Mouse (Mus musculus): ENCODE measurements around the gene Tmem91. TPM values are rescaled to one million over a fixed set of nuclear protein-coding genes. Genes with fewer than 3 reads are reported as not detected.

Tmem91 gene
- total and polyA plus RNA-seq, 3 experiments = 0.55 to 1.3 TPM; not detected in 1

- no peaks in the 10 kb centered on the region for H3K27me3 ChIP-seq (replicated peaks)
- TF ChIP-seq CTCF (conservative IDR thresholded peaks at IDR 0.05 in 1 of 2, IDR thresholded peaks at IDR 0.05 in 1 of 2; ENCODE audit: low read depth in 2 of 2, low read length in 2 of 2) (peak in 1 of 2 experiments; percentile 19; a peak in 2 of 4 replicates), MAFK (IDR thresholded peaks at IDR 0.05; ENCODE audit: insufficient replicate concordance, low read length) (no peak), RAD21 (IDR thresholded peaks at IDR 0.05; ENCODE audit: low read depth, low read length) (peak; percentile 8)
- peaks cover 27% of the 10 kb centered on the region for H3K9me3 ChIP-seq (replicated peaks; ENCODE audit: low read length)
- no peak overlapping the region for H3K4me3 ChIP-seq (replicated peaks in 1 of 3; ENCODE audit: low read depth in 2 of 3, low read length in 2 of 3, poor library complexity in 1 of 3)
- H3K4me2 ChIP-seq (ENCODE audit: insufficient read depth, low read depth, poor library complexity, severe bottlenecking) = no peak overlapping the region
- H3K79me2 ChIP-seq (replicated peaks; ENCODE audit: control insufficient read depth, extremely low read depth, insufficient read depth, poor library complexity, severe bottlenecking) = no peaks in the 10 kb centered on the region
- in situ Hi-C loops (cut with MboI; ENCODE audit: low pct_ligation_motif_present, low pct_unique_long_range_greater_than_20kb, low sequenced_read_pairs) (no loop called here), dilution Hi-C loops (cut with MboI; ENCODE audit: extremely low pct_ligation_motif_present, extremely low pct_unique_long_range_greater_than_20kb, low sequenced_read_pairs) (no loop called here)
- peaks cover 13 to 25% of the 10 kb centered on the region in 2 experiments for H3K4me1 ChIP-seq (ENCODE audit: control insufficient read depth in 1 of 2, insufficient read depth in 2 of 2)
- no peak overlapping the region for H3K27ac ChIP-seq (ENCODE audit: insufficient read depth, low read depth)
- peaks cover 62 to 90% of the 10 kb centered on the region in 2 experiments for H3K36me3 ChIP-seq (replicated peaks in 1 of 2; ENCODE audit: control insufficient read depth in 1 of 2, insufficient read depth in 1 of 2, low read length in 1 of 2)
- DNase-seq (ENCODE audit: extremely low read depth) = no peak
- no peak overlapping the region for H3K9ac ChIP-seq (ENCODE audit: insufficient read depth, low read depth)
Measured at GRCm38 (mm10) chr7:25702350-25702749, 27.4 kb upstream of the Tmem91 start.

GRCm38 (mm10) chr7:25700732-25701131, 25.8 kb upstream of the Tmem91 start:
- no peak overlapping the region for H3K27ac ChIP-seq (ENCODE audit: insufficient read depth, low read depth)
- no peak for TF ChIP-seq JUN (IDR thresholded peaks at IDR 0.05; ENCODE audit: insufficient read depth, low read depth, low read length)
- TF ChIP-seq CTCF (conservative IDR thresholded peaks at IDR 0.05 in 1 of 2, IDR thresholded peaks at IDR 0.05 in 1 of 2; ENCODE audit: low read depth in 2 of 2, low read length in 2 of 2) = peak in 1 of 2 experiments; percentile 20; a peak in 1 of 4 replicates
- in situ Hi-C loops (cut with MboI; ENCODE audit: low pct_ligation_motif_present, low pct_unique_long_range_greater_than_20kb, low sequenced_read_pairs) (no loop called here), dilution Hi-C loops (cut with MboI; ENCODE audit: extremely low pct_ligation_motif_present, extremely low pct_unique_long_range_greater_than_20kb, low sequenced_read_pairs) (no loop called here)
- no peak for DNase-seq (ENCODE audit: extremely low read depth)
- H3K9me3 ChIP-seq (replicated peaks; ENCODE audit: low read length) = peaks cover 27% of the 10 kb centered on the region
- H3K9ac ChIP-seq (ENCODE audit: insufficient read depth, low read depth) = no peak overlapping the region
- no peak overlapping the region for H3K4me3 ChIP-seq (replicated peaks in 1 of 3; ENCODE audit: low read depth in 2 of 3, low read length in 2 of 3, poor library complexity in 1 of 3)
- peaks cover 65 to 88% of the 10 kb centered on the region in 2 experiments for H3K36me3 ChIP-seq (replicated peaks in 1 of 2; ENCODE audit: control insufficient read depth in 1 of 2, insufficient read depth in 1 of 2, low read length in 1 of 2)
- H3K4me2 ChIP-seq (ENCODE audit: insufficient read depth, low read depth, poor library complexity, severe bottlenecking) = no peak overlapping the region
- H3K79me2 ChIP-seq (replicated peaks; ENCODE audit: control insufficient read depth, extremely low read depth, insufficient read depth, poor library complexity, severe bottlenecking) = no peaks in the 10 kb centered on the region
- peaks cover 3 to 9% of the 10 kb centered on the region in 2 experiments for H3K4me1 ChIP-seq (ENCODE audit: control insufficient read depth in 1 of 2, insufficient read depth in 2 of 2)
- H3K27me3 ChIP-seq (replicated peaks) = no peaks in the 10 kb centered on the region

- H3K4me1 ChIP-seq (ENCODE audit: control insufficient read depth in 1 of 2, insufficient read depth in 2 of 2) = no peaks in the 10 kb centered on the region
- H3K36me3 ChIP-seq (replicated peaks in 1 of 2; ENCODE audit: control insufficient read depth in 1 of 2, insufficient read depth in 1 of 2, low read length in 1 of 2) = peaks cover 66 to 89% of the 10 kb centered on the region in 2 experiments
- dilution Hi-C loops (cut with MboI; ENCODE audit: extremely low pct_ligation_motif_present, extremely low pct_unique_long_range_greater_than_20kb, low sequenced_read_pairs) = no loop called here
Measured at GRCm38 (mm10) chr7:25699851-25700250, 24.9 kb upstream of the Tmem91 start.

GRCm38 (mm10) chr7:25694104-25694503, 19.1 kb upstream of the Tmem91 start:
- H3K9me3 ChIP-seq (replicated peaks; ENCODE audit: low read length) = peaks cover 3% of the 10 kb centered on the region
- H3K4me2 ChIP-seq (ENCODE audit: insufficient read depth, low read depth, poor library complexity, severe bottlenecking) = no peak overlapping the region
- no peak overlapping the region for H3K4me3 ChIP-seq (replicated peaks in 1 of 3; ENCODE audit: low read depth in 2 of 3, low read length in 2 of 3, poor library complexity in 1 of 3)
- dilution Hi-C loops (cut with MboI; ENCODE audit: extremely low pct_ligation_motif_present, extremely low pct_unique_long_range_greater_than_20kb, low sequenced_read_pairs) (no loop called here), in situ Hi-C loops (cut with MboI; ENCODE audit: low pct_ligation_motif_present, low pct_unique_long_range_greater_than_20kb, low sequenced_read_pairs) (no loop called here)
- H3K27me3 ChIP-seq (replicated peaks) = no peaks in the 10 kb centered on the region
- peaks cover 63 to 82% of the 10 kb centered on the region in 2 experiments for H3K36me3 ChIP-seq (replicated peaks in 1 of 2; ENCODE audit: control insufficient read depth in 1 of 2, insufficient read depth in 1 of 2, low read length in 1 of 2)
- TF ChIP-seq JUN (IDR thresholded peaks at IDR 0.05; ENCODE audit: insufficient read depth, low read depth, low read length) (no peak), MAX (IDR thresholded peaks at IDR 0.05; ENCODE audit: low read length) (no peak), ZNF384 (IDR thresholded peaks at IDR 0.05; ENCODE audit: low read depth, low read length) (no peak), MAFK (IDR thresholded peaks at IDR 0.05; ENCODE audit: insufficient replicate concordance, low read length) (no peak), NRF1 (IDR thresholded peaks at IDR 0.05; ENCODE audit: low read depth, low read length) (no peak), GABPA (IDR thresholded peaks at IDR 0.05; ENCODE audit: insufficient replicate concordance, low read depth, low read length) (no peak), E2F4 (IDR thresholded peaks at IDR 0.05; ENCODE audit: insufficient replicate concordance, low read depth, low read length) (no peak), RCOR1 (conservative IDR thresholded peaks at IDR 0.05; ENCODE audit: low read depth, low read length) (no peak), USF1 (IDR thresholded peaks at IDR 0.05; ENCODE audit: low read depth, low read length) (no peak)
- peaks cover 3 to 15% of the 10 kb centered on the region in 2 experiments for H3K4me1 ChIP-seq (ENCODE audit: control insufficient read depth in 1 of 2, insufficient read depth in 2 of 2)
- no peak for DNase-seq (ENCODE audit: extremely low read depth)
- H3K79me2 ChIP-seq (replicated peaks; ENCODE audit: control insufficient read depth, extremely low read depth, insufficient read depth, poor library complexity, severe bottlenecking) = peaks cover 9% of the 10 kb centered on the region; the same call in 1 of the 2 replicates
- H3K9ac ChIP-seq (ENCODE audit: insufficient read depth, low read depth) = no peak overlapping the region
- H3K27ac ChIP-seq (ENCODE audit: insufficient read depth, low read depth) = no peak overlapping the region

More at GRCm38 (mm10) chr7:25699851-25700250, 24.9 kb upstream of the Tmem91 start:
- Histone ChIP-seq H3K27ac (ENCODE audit: insufficient read depth, low read depth) (no peak overlapping the region), H3K4me3 (replicated peaks in 1 of 3; ENCODE audit: low read depth in 2 of 3, low read length in 2 of 3, poor library complexity in 1 of 3) (no peak overlapping the region), H3K27me3 (replicated peaks) (no peaks in the 10 kb centered on the region), H3K9me3 (replicated peaks; ENCODE audit: low read length) (peaks cover 27% of the 10 kb centered on the region), H3K79me2 (replicated peaks; ENCODE audit: control insufficient read depth, extremely low read depth, insufficient read depth, poor library complexity, severe bottlenecking) (no peaks in the 10 kb centered on the region), H3K4me2 (ENCODE audit: insufficient read depth, low read depth, poor library complexity, severe bottlenecking) (no peak overlapping the region), H3K9ac (ENCODE audit: insufficient read depth, low read depth) (no peak overlapping the region)
- DNase-seq (ENCODE audit: extremely low read depth) = no peak
- no peak for TF ChIP-seq HCFC1 (IDR thresholded peaks at IDR 0.05; ENCODE audit: low read depth, low read length)
- in situ Hi-C loops (cut with MboI; ENCODE audit: low pct_ligation_motif_present, low pct_unique_long_range_greater_than_20kb, low sequenced_read_pairs) = no loop called here
